Mouse (Mus musculus): ENCODE measurements at regions not wholly inside any gene's neighbourhood (a gene's known extent, or its start where the extent isn't known, plus 50 kb on each side); places are given as distances from the start of the nearest gene placed in this dataset.

DNA sequence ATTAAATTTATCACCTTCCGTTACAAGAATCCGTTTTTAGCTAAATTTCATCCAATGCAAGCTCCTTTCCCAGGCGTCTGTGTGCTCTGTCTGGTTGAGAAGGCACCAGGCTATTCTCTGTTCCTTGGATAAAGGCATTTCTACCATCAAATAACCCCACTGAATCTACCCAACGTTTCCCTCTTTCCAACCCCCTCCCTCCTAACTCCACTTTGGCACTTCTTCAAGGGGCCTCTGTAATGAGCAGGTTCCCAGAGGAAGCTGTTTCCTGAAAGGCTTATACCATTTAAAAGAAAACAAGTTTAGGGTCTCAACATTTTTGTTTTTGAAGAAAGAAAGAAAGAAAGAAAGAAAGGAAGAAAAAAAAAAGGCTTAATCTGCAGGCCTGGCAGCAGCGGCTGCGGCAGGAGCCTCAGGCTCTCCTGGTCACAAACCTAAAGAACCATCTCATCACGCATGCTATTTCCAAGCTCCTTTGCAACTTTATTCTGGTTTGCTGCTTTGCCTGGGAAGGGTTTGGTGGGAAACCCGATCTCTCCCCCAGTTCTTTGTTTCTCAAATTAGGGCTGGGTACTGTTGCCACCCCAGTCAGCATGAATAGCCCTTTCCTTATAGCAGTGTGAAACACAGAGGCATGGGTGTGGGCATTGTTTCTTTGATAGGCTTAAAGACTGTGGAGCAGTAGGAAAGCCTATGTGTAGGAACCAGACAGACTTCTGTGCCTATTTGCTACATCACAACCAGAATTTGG lies 160.5 kb upstream of the Tnc start:
- no peak for TF ChIP-seq CTCF (IDR thresholded peaks at IDR 0.05)
- no peak for TF ChIP-seq EP300 (IDR thresholded peaks at IDR 0.05)
